Mouse (Mus musculus): ENCODE results near the gene Rnf8. TPM values are rescaled to one million over a fixed set of nuclear protein-coding genes. Genes with fewer than 3 reads are reported as not detected.
A peak's percentile ranks its signal among the peaks of the same experiment; 100 is the strongest.

The Rnf8 gene
- polyA plus RNA-seq, 1 experiment from 2014 or later, result 82.2 TPM

GRCm38 (mm10) chr17:29637377-29637776 lies 22.8 kb downstream of the Rnf8 start:
- Histone ChIP-seq H3K9ac (no peak overlapping the region), H3K27me3 (ENCODE audit: control insufficient read depth, insufficient read depth, low read length) (no peaks in the 10 kb centered on the region), H3K4me1 (replicated peaks; ENCODE audit: control insufficient read depth, insufficient read depth, low read length) (no peaks in the 10 kb centered on the region), H3K27ac (no peak overlapping the region), H3K36me3 (replicated peaks; ENCODE audit: control insufficient read depth, insufficient read depth) (peaks cover 87% of the 10 kb centered on the region), H3K9me3 (ENCODE audit: control insufficient read depth, low read length) (no peaks in the 10 kb centered on the region), H3K4me3 (replicated peaks; ENCODE audit: low read length) (no peak overlapping the region), H3K4me2 (replicated peaks) (no peak overlapping the region)
- DNase-seq (ENCODE audit: low spot score) (no peak), ATAC-seq (ENCODE audit: low FRiP score) (no peak)
- WGBS, result 98% methylated on average over 4 of the region's 4 CpGs

GRCm38 (mm10) chr17:29637895-29638294 lies 23.3 kb downstream of the Rnf8 start:
- DNase-seq (ENCODE audit: low spot score) (no peak), ATAC-seq (ENCODE audit: low FRiP score) (no peak)
- H3K4me3 ChIP-seq (replicated peaks; ENCODE audit: low read length), result no peak overlapping the region
- H3K27ac ChIP-seq, result no peak overlapping the region
- no peaks in the 10 kb centered on the region for H3K4me1 ChIP-seq (replicated peaks; ENCODE audit: control insufficient read depth, insufficient read depth, low read length)
- H3K4me2 ChIP-seq (replicated peaks), result no peak overlapping the region
- H3K27me3 ChIP-seq (ENCODE audit: control insufficient read depth, insufficient read depth, low read length), result no peaks in the 10 kb centered on the region
- H3K9me3 ChIP-seq (ENCODE audit: control insufficient read depth, low read length), result no peaks in the 10 kb centered on the region
- WGBS, result 89% methylated on average over 7 of the region's 8 CpGs
- H3K9ac ChIP-seq, result no peak overlapping the region
- peaks cover 83% of the 10 kb centered on the region for H3K36me3 ChIP-seq (replicated peaks; ENCODE audit: control insufficient read depth, insufficient read depth)

- Histone ChIP-seq H3K9ac (no peak overlapping the region), H3K4me3 (replicated peaks; ENCODE audit: low read length) (no peak overlapping the region), H3K4me2 (replicated peaks) (no peak overlapping the region), H3K27ac (no peak overlapping the region), H3K4me1 (replicated peaks; ENCODE audit: control insufficient read depth, insufficient read depth, low read length) (no peaks in the 10 kb centered on the region), H3K27me3 (ENCODE audit: control insufficient read depth, insufficient read depth, low read length) (no peaks in the 10 kb centered on the region), H3K36me3 (replicated peaks; ENCODE audit: control insufficient read depth, insufficient read depth) (peaks cover 60% of the 10 kb centered on the region), H3K9me3 (ENCODE audit: control insufficient read depth, low read length) (no peaks in the 10 kb centered on the region)
- 94% methylated on average over 11 of the region's 11 CpGs for whole genome bisulfite sequencing
- no peak for ATAC-seq (ENCODE audit: low FRiP score)
- DNase-seq (ENCODE audit: low spot score), result no peak
These were observed 26.4 kb downstream of the Rnf8 start for GRCm38 (mm10) chr17:29640971-29641370.

- Histone ChIP-seq H3K9me3 (ENCODE audit: control insufficient read depth, low read length) (no peaks in the 10 kb centered on the region), H3K4me2 (replicated peaks) (no peak overlapping the region), H3K4me3 (replicated peaks; ENCODE audit: low read length) (no peak overlapping the region), H3K9ac (no peak overlapping the region), H3K36me3 (replicated peaks; ENCODE audit: control insufficient read depth, insufficient read depth) (peaks cover 56% of the 10 kb centered on the region), H3K27ac (no peak overlapping the region), H3K27me3 (ENCODE audit: control insufficient read depth, insufficient read depth, low read length) (no peaks in the 10 kb centered on the region), H3K4me1 (replicated peaks; ENCODE audit: control insufficient read depth, insufficient read depth, low read length) (no peaks in the 10 kb centered on the region)
- DNase-seq (ENCODE audit: low spot score), result no peak
- ATAC-seq (ENCODE audit: low FRiP score), result no peak
- WGBS, result 66% methylated on average over 3 of the region's 3 CpGs
These were observed 27.6 kb downstream of the Rnf8 start for GRCm38 (mm10) chr17:29642219-29642618.

- Histone ChIP-seq H3K27me3 (ENCODE audit: control insufficient read depth, insufficient read depth, low read length) (no peaks in the 10 kb centered on the region), H3K9me3 (ENCODE audit: control insufficient read depth, low read length) (no peaks in the 10 kb centered on the region), H3K27ac (no peak overlapping the region), H3K36me3 (replicated peaks; ENCODE audit: control insufficient read depth, insufficient read depth) (0 out of 2 replicates have a peak, but pooled peaks cover 4% of the 10 kb centered on the region), H3K4me2 (replicated peaks) (no peak overlapping the region), H3K4me1 (replicated peaks; ENCODE audit: control insufficient read depth, insufficient read depth, low read length) (peaks cover 6% of the 10 kb centered on the region), H3K4me3 (replicated peaks; ENCODE audit: low read length) (no peak overlapping the region), H3K9ac (no peak overlapping the region)
- WGBS, result 87% methylated on average over 2 of the region's 2 CpGs
- ATAC-seq (ENCODE audit: low FRiP score) (no peak), DNase-seq (ENCODE audit: low spot score) (no peak)
These were observed 43.7 kb downstream of the Rnf8 start for GRCm38 (mm10) chr17:29658249-29658648.

- 1% methylated on average over 41 of the region's 41 CpGs for WGBS
- ATAC-seq (ENCODE audit: low FRiP score) (peak; percentile 96), DNase-seq (ENCODE audit: low spot score) (peak; percentile 96)
- peak within 1 kb of the TSS; percentile 87 for H3K9ac ChIP-seq
- H3K27ac ChIP-seq, result peak within 1 kb of the TSS; percentile 92
- H3K4me1 ChIP-seq (replicated peaks; ENCODE audit: control insufficient read depth, insufficient read depth, low read length), result peaks cover 6% of the 10 kb centered on the region
- no peaks in the 10 kb centered on the region for H3K9me3 ChIP-seq (ENCODE audit: control insufficient read depth, low read length)
- H3K27me3 ChIP-seq (ENCODE audit: control insufficient read depth, insufficient read depth, low read length), result no peaks in the 10 kb centered on the region
- peak within 1 kb of the TSS; percentile 78 for H3K4me2 ChIP-seq (replicated peaks)
- peak within 1 kb of the TSS; percentile 81 for H3K4me3 ChIP-seq (replicated peaks; ENCODE audit: low read length)
- peaks cover 22% of the 10 kb centered on the region; the same call in 1 of the 2 replicates for H3K36me3 ChIP-seq (replicated peaks; ENCODE audit: control insufficient read depth, insufficient read depth)
These were observed 45.6 kb downstream of the Rnf8 start, which contains the start of gene Cmtr1 for GRCm38 (mm10) chr17:29660076-29660761. Gene Cmtr1 (plus strand): TSS chr17:29660595.

GRCm38 (mm10) chr17:29660762-29661391 lies 46.3 kb downstream of the Rnf8 start:
- Histone ChIP-seq H3K9ac (peak overlapping the region; percentile 87), H3K9me3 (ENCODE audit: control insufficient read depth, low read length) (no peaks in the 10 kb centered on the region), H3K27me3 (ENCODE audit: control insufficient read depth, insufficient read depth, low read length) (no peaks in the 10 kb centered on the region), H3K36me3 (replicated peaks; ENCODE audit: control insufficient read depth, insufficient read depth) (peaks cover 28% of the 10 kb centered on the region), H3K4me2 (replicated peaks) (peak overlapping the region; percentile 78), H3K4me3 (replicated peaks; ENCODE audit: low read length) (peak overlapping the region; percentile 81), H3K4me1 (replicated peaks; ENCODE audit: control insufficient read depth, insufficient read depth, low read length) (peaks cover 6% of the 10 kb centered on the region), H3K27ac (peak overlapping the region; percentile 92)
- WGBS, result under 1% methylated on average over 36 of the region's 41 CpGs
- peak; percentile 24 for DNase-seq (ENCODE audit: low spot score)
- peak; percentile 74; the same call in 1 of the 2 replicates for ATAC-seq (ENCODE audit: low FRiP score)

GRCm38 (mm10) chr17:29662145-29662544 lies 47.6 kb downstream of the Rnf8 start:
- no peaks in the 10 kb centered on the region for H3K9me3 ChIP-seq (ENCODE audit: control insufficient read depth, low read length)
- no peak overlapping the region for H3K4me3 ChIP-seq (replicated peaks; ENCODE audit: low read length)
- ATAC-seq (ENCODE audit: low FRiP score) (no peak), DNase-seq (ENCODE audit: low spot score) (no peak)
- no peak overlapping the region for H3K4me2 ChIP-seq (replicated peaks)
- H3K9ac ChIP-seq, result no peak overlapping the region
- no peak overlapping the region for H3K27ac ChIP-seq
- H3K4me1 ChIP-seq (replicated peaks; ENCODE audit: control insufficient read depth, insufficient read depth, low read length), result peaks cover 6% of the 10 kb centered on the region
- H3K36me3 ChIP-seq (replicated peaks; ENCODE audit: control insufficient read depth, insufficient read depth), result peaks cover 36% of the 10 kb centered on the region
- WGBS, result 91% methylated on average over 6 of the region's 6 CpGs
- H3K27me3 ChIP-seq (ENCODE audit: control insufficient read depth, insufficient read depth, low read length), result no peaks in the 10 kb centered on the region

GRCm38 (mm10) chr17:29668051-29668986 lies 53.7 kb downstream of the Rnf8 start:
- Histone ChIP-seq H3K4me1 (replicated peaks; ENCODE audit: control insufficient read depth, insufficient read depth, low read length) (no peaks in the 10 kb centered on the region), H3K4me2 (replicated peaks) (no peak overlapping the region), H3K9ac (no peak overlapping the region), H3K36me3 (replicated peaks; ENCODE audit: control insufficient read depth, insufficient read depth) (peaks cover 35% of the 10 kb centered on the region), H3K27ac (peak overlapping the region; percentile 70), H3K9me3 (ENCODE audit: control insufficient read depth, low read length) (no peaks in the 10 kb centered on the region), H3K27me3 (ENCODE audit: control insufficient read depth, insufficient read depth, low read length) (no peaks in the 10 kb centered on the region), H3K4me3 (replicated peaks; ENCODE audit: low read length) (no peak overlapping the region)
- WGBS, result 67% methylated on average over 10 of the region's 10 CpGs
- ATAC-seq (ENCODE audit: low FRiP score) (peak; percentile 43; the same call in 1 of the 2 replicates), DNase-seq (ENCODE audit: low spot score) (no peak)

Measured in hindbrain, embryonic 14.5 days (tissue).